Mouse (Mus musculus) thymus, adult 2 months (tissue): ENCODE data around the gene Mfge8. TPM values are rescaled to one million over a fixed set of nuclear protein-coding genes. Genes with fewer than 3 reads are reported as not detected.

Source experiments
- DNase-seq: peaks from one replicate; pipeline ENCODE4 v3.0.0; 2021
- H3K27ac ChIP-seq: fragments of 200-500 bp; 2 replicates; pipeline ENCODE4 v1.5.1; 2012; ENCODE audit warnings: low read length, control low read depth; ENCODE audit not compliant: control insufficient read depth, insufficient read depth
- H3K27me3 ChIP-seq: fragments of 200-500 bp; 2 replicates; pipeline ENCODE4 v1.6.1; 2012; ENCODE audit warnings: mild to moderate bottlenecking, low read length, moderate library complexity, mixed read lengths; ENCODE audit not compliant: control insufficient read depth, insufficient read depth
- H3K36me3 ChIP-seq: fragments of 200-500 bp; 2 replicates; pipeline ENCODE4 v1.6.1; 2012; ENCODE audit warnings: mild to moderate bottlenecking, low read length, moderate library complexity; ENCODE audit not compliant: control insufficient read depth, insufficient read depth
- H3K4me1 ChIP-seq: fragments of 200-500 bp; replicated peaks from 2 replicates; pipeline ENCODE4 v1.6.1; 2012; ENCODE audit warnings: low read length; ENCODE audit not compliant: control insufficient read depth, insufficient read depth
- H3K4me3 ChIP-seq: fragments of 200-500 bp; 2 replicates; pipeline ENCODE4 v1.5.1; 2012; ENCODE audit warnings: mild to moderate bottlenecking, low read length, control low read depth, moderate library complexity; ENCODE audit not compliant: control insufficient read depth, insufficient read depth
- CTCF ChIP-seq: fragments of 200-500 bp; IDR thresholded peaks from 2 replicates; pipeline ENCODE4 v1.5.1; 2012; ENCODE audit warnings: mild to moderate bottlenecking, control low read depth, low read length, moderate library complexity, borderline replicate concordance; ENCODE audit not compliant: control insufficient read depth, poor library complexity, insufficient read depth; ENCODE audit errors: extremely low read depth
- POLR2A ChIP-seq: fragments of 200-500 bp; IDR thresholded peaks from 2 replicates; pipeline ENCODE4 v1.6.1; 2012; ENCODE audit warnings: mild to moderate bottlenecking, low read length, control low read depth, moderate library complexity; ENCODE audit not compliant: control insufficient read depth, poor library complexity, insufficient read depth; ENCODE audit errors: extremely low read depth
- WGBS: fragments of 180-500 bp; shearing (Covaris S2); methylation state at CpG from one replicate; pipeline ENCODE4 v1.1.7; 2018; 5-methylcytosine and 5-hydroxymethylcytosine counted together
- polyA plus RNA-seq: library from polyadenylated mRNA; depleted of rRNA; stranded (reverse); fragments of >200 nt; gene quantifications from 2 replicates; pipeline ENCODE4 v1.2.3, GENCODE M21; 2012

Mfge8 gene
- polyA plus RNA-seq, 1 experiment: 150 TPM

GRCm38 (mm10) chr7:79187591-79187990 lies 38.7 kb upstream of the Mfge8 start:
- Histone ChIP-seq H3K4me1 (peaks cover 14% of the 10 kb centered on the region), H3K27ac (no peak overlapping the region), H3K27me3 (no peaks in the 10 kb centered on the region), H3K4me3 (no peak overlapping the region), H3K36me3 (no peaks in the 10 kb centered on the region)
- WGBS: 97% methylated on average over 2 of the region's 2 CpGs
- no peak for DNase-seq
- no peak for TF ChIP-seq CTCF
- TF ChIP-seq POLR2A: no peak

- no peak overlapping the region for H3K4me3 ChIP-seq
- no peak for TF ChIP-seq POLR2A
- no peak for TF ChIP-seq CTCF
- H3K27me3 ChIP-seq: no peaks in the 10 kb centered on the region
- 90% methylated on average over 1 of the region's 1 CpGs for WGBS
- H3K4me1 ChIP-seq: no peaks in the 10 kb centered on the region
- H3K27ac ChIP-seq: no peak overlapping the region
- no peak for DNase-seq
- H3K36me3 ChIP-seq: no peaks in the 10 kb centered on the region
Observed at GRCm38 (mm10) chr7:79183417-79183816, 34.6 kb upstream of the Mfge8 start.

- no peaks in the 10 kb centered on the region for H3K36me3 ChIP-seq
- H3K27me3 ChIP-seq: no peaks in the 10 kb centered on the region
- H3K4me1 ChIP-seq: no peaks in the 10 kb centered on the region
- H3K27ac ChIP-seq: no peak overlapping the region
- 80% methylated on average over 3 of the region's 3 CpGs for WGBS
- no peak for DNase-seq
- TF ChIP-seq CTCF: no peak
- no peak for TF ChIP-seq POLR2A
- H3K4me3 ChIP-seq: no peak overlapping the region
Observed at GRCm38 (mm10) chr7:79173800-79174199, 24.9 kb upstream of the Mfge8 start.

GRCm38 (mm10) chr7:79171782-79172181 lies 22.9 kb upstream of the Mfge8 start:
- no peak for DNase-seq
- WGBS: 94% methylated on average over 1 of the region's 1 CpGs
- H3K4me1 ChIP-seq: no peaks in the 10 kb centered on the region
- no peaks in the 10 kb centered on the region for H3K27me3 ChIP-seq
- no peak overlapping the region for H3K27ac ChIP-seq
- no peak overlapping the region for H3K4me3 ChIP-seq
- TF ChIP-seq POLR2A (no peak), CTCF (no peak)
- no peaks in the 10 kb centered on the region for H3K36me3 ChIP-seq

GRCm38 (mm10) chr7:79167006-79167562 lies 18.2 kb upstream of the Mfge8 start:
- WGBS: 70% methylated on average over 14 of the region's 14 CpGs
- Histone ChIP-seq H3K36me3 (no peaks in the 10 kb centered on the region), H3K27me3 (no peaks in the 10 kb centered on the region), H3K27ac (no peak overlapping the region), H3K4me1 (no peaks in the 10 kb centered on the region), H3K4me3 (no peak overlapping the region)
- no peak for DNase-seq
- no peak for TF ChIP-seq CTCF
- TF ChIP-seq POLR2A: no peak

- WGBS: 76% methylated on average over 1 of the region's 1 CpGs
Observed at GRCm38 (mm10) chr7:79159406-79159805, 10.5 kb upstream of the Mfge8 start.

GRCm38 (mm10) chr7:79149522-79149921 lies 662 bp upstream of the Mfge8 start:
- 73% methylated on average over 6 of the region's 6 CpGs for WGBS
- peaks cover 15% of the 10 kb centered on the region for H3K4me1 ChIP-seq
- no peaks in the 10 kb centered on the region for H3K36me3 ChIP-seq
- no peak for TF ChIP-seq POLR2A
- TF ChIP-seq CTCF: no peak
- DNase-seq: no peak
- no peak overlapping the region for H3K4me3 ChIP-seq
- H3K27ac ChIP-seq: no peak overlapping the region
- H3K27me3 ChIP-seq: no peaks in the 10 kb centered on the region

More at GRCm38 (mm10) chr7:79159406-79159805, 10.5 kb upstream of the Mfge8 start:
- no peak for DNase-seq
- no peaks in the 10 kb centered on the region for H3K27me3 ChIP-seq
- no peak overlapping the region for H3K4me3 ChIP-seq
- no peaks in the 10 kb centered on the region for H3K36me3 ChIP-seq
- no peak overlapping the region for H3K27ac ChIP-seq
- no peaks in the 10 kb centered on the region for H3K4me1 ChIP-seq
- no peak for TF ChIP-seq CTCF
- no peak for TF ChIP-seq POLR2A
